Mouse (Mus musculus) embryo, embryonic 10.5 days (tissue): ENCODE measurements at regions not wholly inside any gene's neighbourhood (a gene's known extent, or its start where the extent isn't known, plus 50 kb on each side); places are given as distances from the start of the nearest gene placed in this dataset.

Experiments used
- DNase-seq: peaks from one replicate; pipeline ENCODE4 v3.0.0-alpha.2; 2015; ENCODE audit warnings: low spot score

GRCm38 (mm10) chr2:61084835-61085234 is 121.8 kb upstream of the Rbms1 start:
- DNase-seq: no peak

GRCm38 (mm10) chr2:61083100-61083499 is 120.1 kb upstream of the Rbms1 start:
- no peak for DNase-seq

GRCm38 (mm10) chr2:61082640-61083039 is 119.6 kb upstream of the Rbms1 start:
- no peak for DNase-seq

GRCm38 (mm10) chr2:61080006-61080405 is 117.0 kb upstream of the Rbms1 start:
- no peak for DNase-seq

GRCm38 (mm10) chr2:61071025-61071424 is 108.0 kb upstream of the Rbms1 start:
- peak; percentile 26 for DNase-seq

- no peak for DNase-seq
Measured at GRCm38 (mm10) chr2:61067877-61068276, 104.9 kb upstream of the Rbms1 start.

GRCm38 (mm10) chr2:61062125-61062524 is 99.1 kb upstream of the Rbms1 start:
- DNase-seq: peak; percentile 60

GRCm38 (mm10) chr2:61060906-61061305 is 97.9 kb upstream of the Rbms1 start:
- DNase-seq: no peak

- peak; percentile 46 for DNase-seq
Measured at GRCm38 (mm10) chr2:61058545-61059235, 95.7 kb upstream of the Rbms1 start.

GRCm38 (mm10) chr2:61052296-61052695 is 89.3 kb upstream of the Rbms1 start:
- no peak for DNase-seq

- DNase-seq: no peak
Measured at GRCm38 (mm10) chr2:61051808-61052207, 88.8 kb upstream of the Rbms1 start.

- peak; percentile 27 for DNase-seq
Measured at GRCm38 (mm10) chr2:61046111-61046767, 83.2 kb upstream of the Rbms1 start.

- no peak for DNase-seq
Measured at GRCm38 (mm10) chr2:61045467-61045866, 82.5 kb upstream of the Rbms1 start.

GRCm38 (mm10) chr2:61032920-61033319 is 69.9 kb upstream of the Rbms1 start:
- no peak for DNase-seq

GRCm38 (mm10) chr2:61029706-61030105 is 66.7 kb upstream of the Rbms1 start:
- no peak for DNase-seq

- no peak for DNase-seq
Measured at GRCm38 (mm10) chr2:61028578-61028977, 65.6 kb upstream of the Rbms1 start.

- DNase-seq: no peak
Measured at GRCm38 (mm10) chr2:61027686-61028085, 64.7 kb upstream of the Rbms1 start.

GRCm38 (mm10) chr2:61022411-61022810 is 59.4 kb upstream of the Rbms1 start:
- DNase-seq: no peak

- no peak for DNase-seq
Measured at GRCm38 (mm10) chr2:61020791-61021190, 57.8 kb upstream of the Rbms1 start.

- DNase-seq: no peak
Measured at GRCm38 (mm10) chr2:61013006-61013405, 50.0 kb upstream of the Rbms1 start.
